Mouse (Mus musculus) 3T3-L1 (cell line): ENCODE data around the gene Olfr902.
A peak's percentile ranks its signal among the peaks of the same experiment; 100 is the strongest.
"Not testable (repeated sequence)": the region's sequence is repeated elsewhere in the genome, so short reads cannot be mapped to it uniquely, and the experiment has no call there.

Experiments used
- DNase-seq: peaks from one replicate; pipeline ENCODE4 v3.0.0-alpha.2; 2015; ENCODE audit warnings: low read depth, low spot score

Olfr902 gene

GRCm38 (mm10) chr9:38447352-38447751 is at the start of gene Olfr902:
TSS of gene Olfr902 (plus strand) at chr9:38447652.
- no peak for DNase-seq

GRCm38 (mm10) chr9:38401398-38401797 is 46.1 kb upstream of the Olfr902 start, which contains the start of gene Olfr147:
TSS of gene Olfr147 (plus strand) at chr9:38401698.
- no peak for DNase-seq

- DNase-seq: not testable (repeated sequence)
These were observed 40.0 kb upstream of the Olfr902 start for GRCm38 (mm10) chr9:38407502-38407901.

GRCm38 (mm10) chr9:38413502-38413901 is 34.0 kb upstream of the Olfr902 start:
- peak; percentile 7 for DNase-seq

GRCm38 (mm10) chr9:38423801-38424200 is 23.7 kb upstream of the Olfr902 start:
- no peak for DNase-seq

- no peak for DNase-seq
These were observed 20.4 kb upstream of the Olfr902 start for GRCm38 (mm10) chr9:38427026-38427425.

GRCm38 (mm10) chr9:38429155-38429554 is 18.3 kb upstream of the Olfr902 start, which contains the start of gene Olfr901:
TSS of gene Olfr901 (plus strand) at chr9:38429455.
- DNase-seq: no peak

- no peak for DNase-seq
These were observed 15.4 kb downstream of the Olfr902 start, which contains the start of gene Olfr904 for GRCm38 (mm10) chr9:38462844-38463243. TSS of gene Olfr904 (plus strand) at chr9:38463144.

GRCm38 (mm10) chr9:38470807-38471206 is 23.4 kb downstream of the Olfr902 start, which contains the start of gene Olfr905:
TSS of gene Olfr905 (plus strand) at chr9:38471107.
- no peak for DNase-seq

GRCm38 (mm10) chr9:38486785-38487184 is 39.3 kb downstream of the Olfr902 start, which contains the start of gene Olfr906:
TSS of gene Olfr906 (plus strand) at chr9:38487085.
- DNase-seq: no peak

GRCm38 (mm10) chr9:38495501-38495900 is 48.0 kb downstream of the Olfr902 start, which contains the start of gene Olfr907:
TSS of gene Olfr907 (plus strand) at chr9:38495801.
- no peak for DNase-seq
